Mouse (Mus musculus) thymus, adult 18-20 months (tissue): ENCODE data around the gene Rhpn2.

Source experiments
- DNase-seq, 2 experiments: peaks; one replicate each; pipeline ENCODE4 v3.0.0; 2022; ENCODE audit warnings: mixed read lengths in 2 of 2

Gene Rhpn2

GRCm38 (mm10) chr7:35395734-35396456 lies 61.9 kb downstream of the Rhpn2 start:
- DNase-seq = no peak

GRCm38 (mm10) chr7:35396542-35397168 lies 62.7 kb downstream of the Rhpn2 start, which contains the start of the genes Faap24 and Cep89:
Gene Faap24 (minus strand): TSS chr7:35396836.
Gene Cep89 (plus strand): TSS chr7:35397035.
- DNase-seq = peak; percentile 84 to 94

- DNase-seq = no peak
Observed at GRCm38 (mm10) chr7:35401169-35401568, 67.2 kb downstream of the Rhpn2 start.

GRCm38 (mm10) chr7:35415226-35415625 lies 81.3 kb downstream of the Rhpn2 start:
- DNase-seq = peak in 1 of 2 experiments; percentile 18

- no peak for DNase-seq
Observed at GRCm38 (mm10) chr7:35415801-35416653, 82.1 kb downstream of the Rhpn2 start.

- DNase-seq = no peak
Observed at GRCm38 (mm10) chr7:35416654-35416948, 82.6 kb downstream of the Rhpn2 start.

GRCm38 (mm10) chr7:35423071-35423470 lies 89.1 kb downstream of the Rhpn2 start:
- DNase-seq = no peak

GRCm38 (mm10) chr7:35428146-35428545 lies 94.2 kb downstream of the Rhpn2 start:
- DNase-seq = no peak

GRCm38 (mm10) chr7:35435266-35435665 lies 101.3 kb downstream of the Rhpn2 start:
- no peak for DNase-seq
